Mouse (Mus musculus) ES-Bruce4 (cell line): ENCODE results near the gene Gm14139. TPM values are rescaled to one million over a fixed set of nuclear protein-coding genes. Genes with fewer than 3 reads are reported as not detected.
"Not testable (repeated sequence)": the region's sequence is repeated elsewhere in the genome, so short reads cannot be mapped to it uniquely, and the experiment has no call there.

Experiments used
- H3K27ac ChIP-seq: 2 replicates; pipeline ENCODE4 v1.5.1; 2012; ENCODE audit warnings: low read length, inconsistent platforms; ENCODE audit not compliant: insufficient read depth
- H3K27me3 ChIP-seq: 2 replicates; pipeline ENCODE4 v1.6.1; 2012; ENCODE audit warnings: mild to moderate bottlenecking, low read length, inconsistent platforms; ENCODE audit not compliant: control insufficient read depth, poor library complexity, insufficient read depth, severe bottlenecking
- H3K36me3 ChIP-seq: 2 replicates; pipeline ENCODE4 v1.6.1; 2012; ENCODE audit warnings: inconsistent platforms, mild to moderate bottlenecking, low read length, moderate library complexity; ENCODE audit not compliant: control insufficient read depth, poor library complexity, insufficient read depth, severe bottlenecking
- H3K4me1 ChIP-seq: one replicate; pipeline ENCODE4 v1.8.1; 2011; ENCODE audit warnings: low read length; ENCODE audit not compliant: control insufficient read depth, insufficient read depth
- H3K4me3 ChIP-seq: 2 replicates; pipeline ENCODE4 v1.5.1; 2011; ENCODE audit warnings: low read depth, mild to moderate bottlenecking, low read length
- H3K9ac ChIP-seq: 2 replicates; pipeline ENCODE4 v1.6.1; 2012; ENCODE audit warnings: low read depth, mild to moderate bottlenecking, inconsistent platforms; ENCODE audit not compliant: poor library complexity, severe bottlenecking
- H3K9me3 ChIP-seq: replicated peaks from 2 replicates; pipeline ENCODE4 v1.6.1; 2012; ENCODE audit warnings: mild to moderate bottlenecking, low read length, inconsistent platforms; ENCODE audit not compliant: control insufficient read depth, poor library complexity, insufficient read depth, severe bottlenecking
- CTCF ChIP-seq: IDR thresholded peaks from one replicate; pipeline ENCODE4 v1.8.1; 2011; ENCODE audit warnings: low read depth, low read length
- EP300 ChIP-seq: IDR thresholded peaks from 2 replicates; pipeline ENCODE4 v1.6.1; 2011; ENCODE audit warnings: low read depth, low read length; ENCODE audit not compliant: insufficient read depth
- POLR2A ChIP-seq: IDR thresholded peaks from one replicate; pipeline ENCODE4 v1.8.1; 2011; ENCODE audit warnings: low read length; ENCODE audit not compliant: insufficient read depth
- polyA plus RNA-seq: library from polyadenylated mRNA; stranded (reverse); fragments of >200 nt; gene quantifications from 2 replicates; pipeline ENCODE4 v1.2.4, GENCODE M21; 2011; ENCODE audit warnings: low read depth; ENCODE audit not compliant: missing spikeins, insufficient read depth, insufficient read length

Gm14139 gene
- polyA plus RNA-seq: 14.2 and 16.1 TPM in 2 replicates

GRCm38 (mm10) chr2:150181570-150181999 lies at the start of gene Gm14139:
Gene Gm14139 (plus strand): TSS chr2:150181755.
- not testable (repeated sequence) for H3K9me3 ChIP-seq, H3K36me3 ChIP-seq, H3K27me3 ChIP-seq, H3K4me1 ChIP-seq
- H3K4me3 ChIP-seq: peak within 1 kb of the TSS; percentile 96
- peak within 1 kb of the TSS; percentile 83 for H3K9ac ChIP-seq
- peak within 1 kb of the TSS; percentile 82 for H3K27ac ChIP-seq

GRCm38 (mm10) chr2:150132002-150132401 lies 49.6 kb upstream of the Gm14139 start:
- H3K9ac ChIP-seq, H3K4me1 ChIP-seq, H3K27me3 ChIP-seq, H3K9me3 ChIP-seq, H3K4me3 ChIP-seq, H3K36me3 ChIP-seq, H3K27ac ChIP-seq: not testable (repeated sequence)

DNA sequence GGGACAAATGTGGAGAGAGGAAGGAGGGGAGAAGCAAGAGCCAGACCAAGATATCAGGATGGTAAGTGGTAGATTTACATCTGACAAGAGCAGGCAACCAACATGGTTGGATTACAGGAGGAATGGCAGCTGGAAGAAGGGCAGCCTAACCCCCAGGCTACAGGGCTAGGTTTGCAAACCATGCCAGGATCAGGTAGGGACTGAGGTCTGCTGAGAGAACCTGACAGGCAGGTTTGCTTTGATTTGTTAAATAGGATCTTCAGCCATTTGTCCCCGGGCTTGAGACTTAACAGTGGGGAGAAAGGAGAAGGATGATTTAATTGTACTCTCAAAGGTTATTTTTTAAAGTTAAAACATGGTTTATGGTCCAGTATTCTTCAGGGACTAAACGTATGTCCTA lies 48.8 kb upstream of the Gm14139 start:
- TF ChIP-seq POLR2A: no peak
- TF ChIP-seq EP300: 0 out of 2 replicates have a peak, but pooled peaks have one; percentile 18
- no peak for TF ChIP-seq CTCF
- H3K27ac ChIP-seq: no peak overlapping the region
- no peaks in the 10 kb centered on the region for H3K27me3 ChIP-seq
- no peaks in the 10 kb centered on the region for H3K9me3 ChIP-seq
- H3K36me3 ChIP-seq: no peaks in the 10 kb centered on the region
- H3K4me3 ChIP-seq: no peak overlapping the region
- no peak overlapping the region for H3K9ac ChIP-seq
- H3K4me1 ChIP-seq: peaks cover 1% of the 10 kb centered on the region

DNA sequence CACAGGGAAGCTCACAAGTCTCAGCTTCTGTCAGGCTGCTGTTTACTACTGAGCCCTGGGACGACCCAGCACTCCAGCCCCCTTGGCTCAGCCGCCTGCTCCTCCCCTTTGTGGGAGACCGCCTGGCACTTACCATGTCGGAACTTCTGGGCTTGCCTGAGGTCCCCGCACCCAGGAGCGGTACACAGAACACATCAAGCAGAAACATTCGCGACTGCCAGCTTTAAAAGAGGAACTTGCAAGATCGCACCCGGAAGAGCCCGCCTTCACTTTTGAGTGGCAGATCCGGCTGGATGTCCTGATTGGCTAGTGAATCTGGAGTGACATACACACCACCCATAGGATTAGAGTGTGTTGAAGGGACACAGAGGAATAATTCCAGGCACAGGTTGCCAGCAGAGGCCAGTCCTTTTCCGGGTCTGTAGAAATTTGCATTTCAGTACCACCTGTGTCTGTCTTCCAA lies 45.1 kb upstream of the Gm14139 start, which contains the start of gene Zfp120:
Gene Zfp120, minus strand, starts transcription at position 274 of the 463 bp plus-strand sequence.
- TF ChIP-seq POLR2A: no peak
- no peak for TF ChIP-seq EP300
- no peak for TF ChIP-seq CTCF
- no peaks in the 10 kb centered on the region for H3K36me3 ChIP-seq
- H3K4me1 ChIP-seq: peaks cover 1% of the 10 kb centered on the region
- no peaks in the 10 kb centered on the region for H3K9me3 ChIP-seq
- no peaks in the 10 kb centered on the region for H3K27me3 ChIP-seq
- H3K27ac ChIP-seq: no peak within 1 kb of the TSS
- peak within 1 kb of the TSS; percentile 66 for H3K9ac ChIP-seq
- H3K4me3 ChIP-seq: peak within 1 kb of the TSS; percentile 97

- H3K4me3 ChIP-seq: no peak overlapping the region
- no peaks in the 10 kb centered on the region for H3K36me3 ChIP-seq
- H3K4me1 ChIP-seq: no peaks in the 10 kb centered on the region
- H3K9me3 ChIP-seq: no peaks in the 10 kb centered on the region
- TF ChIP-seq CTCF (no peak), EP300 (no peak), POLR2A (no peak)
- H3K27me3 ChIP-seq: no peaks in the 10 kb centered on the region
- H3K27ac ChIP-seq: no peak overlapping the region
- no peak overlapping the region for H3K9ac ChIP-seq
Observed at GRCm38 (mm10) chr2:150166703-150167102, 14.9 kb upstream of the Gm14139 start.

GRCm38 (mm10) chr2:150173833-150174232 lies 7.7 kb upstream of the Gm14139 start:
- no peaks in the 10 kb centered on the region for H3K36me3 ChIP-seq

GRCm38 (mm10) chr2:150179579-150179978 lies 2.0 kb upstream of the Gm14139 start, which contains the start of gene Gm10770:
Gene Gm10770 (minus strand): TSS chr2:150179679.
- H3K4me3 ChIP-seq, H3K27ac ChIP-seq, H3K27me3 ChIP-seq, H3K36me3 ChIP-seq, H3K9me3 ChIP-seq, H3K9ac ChIP-seq, H3K4me1 ChIP-seq: not testable (repeated sequence)

More at GRCm38 (mm10) chr2:150173833-150174232, 7.7 kb upstream of the Gm14139 start:
- TF ChIP-seq POLR2A (no peak), EP300 (no peak), CTCF (no peak)
- no peaks in the 10 kb centered on the region for H3K27me3 ChIP-seq
- H3K4me1 ChIP-seq: no peaks in the 10 kb centered on the region
- no peak overlapping the region for H3K4me3 ChIP-seq
- no peaks in the 10 kb centered on the region for H3K9me3 ChIP-seq
- H3K9ac ChIP-seq: no peak overlapping the region
- H3K27ac ChIP-seq: no peak overlapping the region

GRCm38 (mm10) chr2:150181046-150181445 lies 509 bp upstream of the Gm14139 start:
- Histone ChIP-seq H3K4me3 (peak overlapping the region; percentile 69), H3K27ac (peak overlapping the region; percentile 82), H3K9ac (peak overlapping the region; percentile 78; the same call in 1 of the 2 replicates)
- not testable (repeated sequence) for H3K4me1 ChIP-seq, H3K27me3 ChIP-seq, H3K36me3 ChIP-seq, H3K9me3 ChIP-seq
